Mouse (Mus musculus) 3T3-L1 (cell line): ENCODE measurements around the gene Ctnnd2.

ENCODE experiments used
- DNase-seq: peaks from one replicate; pipeline ENCODE4 v3.0.0-alpha.2; 2015; ENCODE audit warnings: low read depth, low spot score

Gene Ctnnd2

GRCm38 (mm10) chr15:30386489-30386888 lies 214.1 kb downstream of the Ctnnd2 start:
- DNase-seq = no peak

DNA sequence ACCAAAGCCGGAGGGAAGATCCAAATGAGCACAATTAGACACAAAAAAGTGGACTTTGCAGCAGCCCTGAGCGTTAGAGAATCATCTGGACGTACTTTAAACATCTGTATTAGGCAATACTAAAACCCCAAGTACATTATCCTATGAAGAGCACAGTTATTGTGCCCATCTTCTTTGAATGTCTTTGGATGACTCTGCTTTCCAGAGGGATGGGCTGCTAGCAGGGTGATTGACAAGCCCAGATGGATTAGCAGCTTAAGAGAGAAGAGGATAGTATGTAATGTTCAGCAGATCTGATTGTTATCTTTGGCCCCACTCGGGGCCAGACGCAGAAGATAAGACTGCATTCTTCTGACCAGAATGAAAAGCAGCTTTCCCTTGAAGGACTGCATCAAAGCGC lies 214.9 kb downstream of the Ctnnd2 start:
- DNase-seq = no peak

DNA sequence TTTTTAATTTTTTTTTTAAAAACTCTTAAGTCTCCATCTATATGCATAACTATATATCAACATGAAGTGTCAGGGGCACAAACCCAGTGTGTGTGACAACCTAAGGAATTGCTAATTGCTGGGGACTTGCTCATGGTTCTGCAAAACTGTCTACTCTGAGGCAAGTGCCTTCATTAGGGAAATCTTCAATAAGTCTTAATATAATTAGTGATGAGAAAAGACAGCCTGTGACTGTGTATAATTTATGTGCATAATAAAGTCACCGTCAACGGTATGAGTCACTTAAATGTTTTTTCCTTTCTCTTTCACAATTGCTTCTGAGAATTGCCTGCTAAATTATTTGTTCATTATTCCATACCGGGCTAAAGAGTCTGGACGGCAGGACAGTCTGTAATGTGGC lies 228.7 kb downstream of the Ctnnd2 start:
- no peak for DNase-seq

- DNase-seq = peak; percentile 45
Measured at GRCm38 (mm10) chr15:30406254-30406653, 233.9 kb downstream of the Ctnnd2 start.

- no peak for DNase-seq
Measured at GRCm38 (mm10) chr15:30423146-30423545, 250.8 kb downstream of the Ctnnd2 start.

GRCm38 (mm10) chr15:30424290-30424689 lies 251.9 kb downstream of the Ctnnd2 start:
- peak; percentile 30 for DNase-seq

DNA sequence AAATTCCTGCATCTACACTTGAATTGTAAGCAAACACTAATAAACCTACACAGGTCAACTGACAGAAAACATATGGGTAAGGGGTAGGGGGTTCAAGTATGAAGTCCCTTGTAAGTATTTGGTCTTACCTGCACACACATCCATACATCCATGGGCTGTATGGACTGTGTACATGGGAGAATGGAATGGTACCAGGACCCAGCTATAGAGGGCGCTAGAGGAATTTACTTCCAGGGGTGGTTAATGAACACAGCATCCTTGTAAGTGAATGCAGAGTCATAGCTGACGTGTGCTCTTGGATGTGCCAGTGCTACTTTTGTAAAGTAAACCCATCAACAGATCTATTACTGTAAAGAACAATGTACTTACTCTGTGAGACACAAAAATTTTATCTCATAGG lies 254.9 kb downstream of the Ctnnd2 start:
- DNase-seq = peak; percentile 56

- DNase-seq = peak; percentile 18
Measured at GRCm38 (mm10) chr15:30439045-30439444, 266.7 kb downstream of the Ctnnd2 start.

- DNase-seq = no peak
Measured at GRCm38 (mm10) chr15:30450765-30451164, 278.4 kb downstream of the Ctnnd2 start.

- no peak for DNase-seq
Measured at GRCm38 (mm10) chr15:30451921-30452320, 279.5 kb downstream of the Ctnnd2 start.

DNA sequence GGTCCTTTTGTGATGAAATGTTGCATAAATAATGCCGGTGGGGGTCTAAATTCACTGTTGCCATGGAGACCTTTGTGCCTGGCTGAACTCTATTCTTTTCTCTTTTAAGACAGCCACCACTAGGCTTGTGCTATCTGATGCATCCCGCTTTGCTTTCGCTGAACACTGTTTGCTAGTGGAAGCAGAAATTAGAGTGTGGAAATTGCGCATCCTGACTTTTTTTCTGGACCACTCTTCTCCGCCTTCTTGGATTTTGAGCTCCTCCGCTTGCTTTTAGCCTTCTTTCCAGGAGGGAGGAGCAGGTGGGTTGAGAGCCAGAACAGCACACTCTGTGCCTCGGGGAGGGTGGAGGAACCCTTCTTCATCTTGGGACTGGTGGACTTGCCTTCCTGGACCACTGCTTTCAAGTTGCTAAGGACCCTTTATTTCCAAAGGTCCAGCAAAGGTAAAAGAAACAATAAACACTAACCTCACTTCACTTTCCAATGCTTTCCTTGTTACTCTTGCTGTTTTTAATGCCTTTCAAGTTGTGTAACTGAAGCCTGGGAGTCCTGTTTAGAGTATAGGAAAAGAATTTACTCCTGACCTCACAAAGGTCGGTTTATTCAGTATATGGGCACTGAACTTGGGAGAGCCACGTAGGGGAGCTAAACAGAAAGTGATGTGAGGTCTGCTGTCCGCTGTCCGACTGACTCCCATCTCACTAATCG lies 285.3 kb downstream of the Ctnnd2 start:
- no peak for DNase-seq

- DNase-seq = no peak
Measured at GRCm38 (mm10) chr15:30458671-30459070, 286.3 kb downstream of the Ctnnd2 start.

DNA sequence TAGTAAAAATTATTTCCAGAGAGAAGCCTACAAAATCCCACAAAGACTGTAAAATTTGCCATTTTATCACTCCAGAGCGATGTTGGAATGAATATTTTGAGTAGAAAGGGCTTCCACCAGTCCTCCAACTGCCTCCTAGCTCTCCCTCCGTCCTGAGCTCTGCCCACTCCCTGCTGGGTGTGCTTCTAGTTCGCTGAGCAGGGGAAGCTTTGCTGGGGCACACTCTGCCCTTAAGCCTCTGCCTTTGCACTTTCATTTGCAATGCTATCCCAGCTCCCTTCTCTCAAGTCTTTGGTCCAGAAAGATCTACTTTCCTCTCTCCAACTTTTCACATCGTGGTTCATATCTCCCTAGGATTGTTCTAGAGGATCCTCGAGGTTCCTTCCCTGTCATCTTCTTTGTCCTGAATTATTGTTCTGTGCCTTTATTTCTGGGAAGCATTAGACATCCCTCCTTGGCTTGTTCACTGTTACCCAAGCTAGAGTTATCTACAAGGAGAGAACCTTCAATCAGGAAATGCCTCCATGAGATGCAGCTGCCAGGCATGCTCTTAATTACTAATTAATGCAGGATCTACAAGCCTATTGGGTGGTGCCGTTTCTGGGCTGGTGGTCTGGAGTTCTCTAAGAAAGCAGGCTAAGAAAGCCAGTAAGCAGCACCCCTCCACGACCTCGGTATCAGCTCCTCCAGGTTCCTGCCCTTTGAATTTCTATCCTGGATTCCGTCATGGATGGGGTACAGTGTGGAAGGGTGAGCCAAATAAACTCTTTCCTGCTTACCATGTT lies 288.1 kb downstream of the Ctnnd2 start:
- no peak for DNase-seq

GRCm38 (mm10) chr15:30462804-30463423 lies 290.5 kb downstream of the Ctnnd2 start:
- DNase-seq = no peak

DNA sequence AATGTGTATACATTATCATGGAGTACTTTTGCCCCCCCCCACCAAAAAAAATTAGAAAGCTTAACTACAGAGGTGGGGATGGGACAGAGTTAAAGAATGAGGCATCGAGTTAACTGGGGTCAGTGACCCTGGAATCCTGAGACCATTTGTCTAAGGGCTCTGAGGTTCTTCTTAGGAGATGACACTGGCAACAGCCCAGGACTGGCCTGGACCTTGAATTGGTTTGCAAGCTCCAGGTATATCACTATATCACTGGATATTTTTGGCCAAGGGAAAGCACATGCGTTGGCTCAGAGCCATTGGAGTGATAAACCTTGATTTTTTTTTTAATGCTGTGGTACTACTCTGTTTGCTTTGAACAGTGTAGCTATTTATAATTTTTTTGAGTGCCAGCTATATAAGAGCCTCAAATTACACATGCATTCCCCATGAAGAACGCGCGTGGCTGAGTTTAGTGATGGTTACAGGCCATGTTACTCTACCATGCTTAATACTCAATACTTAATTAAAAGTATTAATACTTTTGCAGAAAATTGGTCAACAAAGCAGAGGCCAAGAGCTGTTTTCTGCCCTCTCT lies 291.2 kb downstream of the Ctnnd2 start:
- no peak for DNase-seq

DNA sequence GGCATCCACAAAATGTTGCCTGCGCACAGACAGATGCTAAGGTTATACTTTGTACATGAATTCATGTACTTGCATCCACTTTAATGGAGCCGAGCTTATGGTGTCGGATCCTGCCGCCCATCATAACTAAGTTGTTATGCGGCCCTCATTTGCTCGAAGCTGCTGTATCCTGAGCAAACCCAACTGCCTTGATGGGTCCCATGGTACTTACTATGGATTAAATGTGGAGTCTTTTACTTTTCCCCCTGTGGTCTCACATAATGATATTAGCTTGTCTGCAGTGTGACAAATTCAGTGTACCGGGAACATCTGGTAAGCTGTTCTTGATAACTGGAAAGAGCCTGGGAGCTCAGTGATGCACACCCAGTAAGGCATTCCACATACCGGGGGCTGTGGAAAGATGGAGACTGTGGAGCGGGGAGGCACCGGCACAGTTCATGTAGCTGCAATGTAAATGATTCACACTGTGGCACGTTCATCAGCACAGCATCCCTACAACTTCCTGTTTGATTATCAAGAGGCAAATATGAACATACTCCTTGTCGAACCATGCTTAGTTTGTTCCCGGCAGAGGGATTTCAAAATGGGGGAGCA lies 294.7 kb downstream of the Ctnnd2 start:
- no peak for DNase-seq

GRCm38 (mm10) chr15:30468773-30469172 lies 296.4 kb downstream of the Ctnnd2 start:
- DNase-seq = peak; percentile 44

GRCm38 (mm10) chr15:30471280-30471966 lies 299.0 kb downstream of the Ctnnd2 start:
- no peak for DNase-seq

GRCm38 (mm10) chr15:30480676-30481075 lies 308.3 kb downstream of the Ctnnd2 start:
- DNase-seq = no peak

DNA sequence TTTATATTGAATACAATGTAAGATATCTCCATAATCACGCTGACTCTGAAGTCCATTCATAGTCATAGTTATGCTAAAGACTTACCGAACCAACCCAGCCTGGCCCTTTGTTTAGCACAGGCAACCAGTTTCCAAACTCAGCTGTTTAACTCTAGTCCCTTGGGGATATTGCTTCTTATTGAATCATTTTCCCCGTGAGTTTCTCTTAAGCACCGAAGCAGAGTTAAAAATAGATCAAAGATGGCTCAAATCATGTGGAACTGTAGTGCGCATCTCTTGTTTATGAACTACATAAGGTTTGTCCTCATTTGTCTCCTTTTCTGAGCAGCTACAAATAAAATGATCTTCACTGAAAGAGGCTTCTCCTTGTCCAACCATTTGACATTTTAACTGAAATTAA lies 334.1 kb downstream of the Ctnnd2 start:
- DNase-seq = no peak

- no peak for DNase-seq
Measured at GRCm38 (mm10) chr15:30512467-30512866, 340.1 kb downstream of the Ctnnd2 start.
